Mouse (Mus musculus): ENCODE measurements around the gene Tprgl. TPM values are rescaled to one million over a fixed set of nuclear protein-coding genes. Genes with fewer than 3 reads are reported as not detected.
A peak's percentile ranks its signal among the peaks of the same experiment; 100 is the strongest.

The Tprgl gene
- polyA plus RNA-seq, 1 experiment from 2014 or later, result 151 TPM

DNA sequence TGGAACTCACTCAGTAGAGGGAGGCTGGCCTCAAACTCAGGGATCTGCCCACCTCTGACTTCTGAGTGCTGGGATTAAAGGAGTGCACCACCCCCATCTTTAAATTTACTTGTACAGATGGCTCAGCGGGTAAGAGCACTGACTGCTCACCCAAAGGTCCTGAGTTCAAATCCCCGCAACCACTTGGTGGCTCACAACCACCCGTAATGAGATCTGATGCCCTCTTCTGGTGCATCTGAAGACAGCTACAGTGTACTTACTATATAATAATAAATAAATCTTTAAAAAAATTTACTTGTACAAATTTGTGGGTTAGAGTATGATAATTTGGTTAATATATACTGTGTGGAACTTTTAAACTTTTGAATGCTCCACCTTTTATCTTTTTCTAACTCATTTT, 15.8 kb downstream of the Tprgl start:
- WGBS, result 71% methylated on average over 3 of the region's 3 CpGs

GRCm38 (mm10) chr4:154142211-154143040, 18.0 kb downstream of the Tprgl start, which contains the start of gene Wrap73:
TSS of gene Wrap73 (plus strand) at chr4:154142372.
- Histone ChIP-seq H3K4me1 (ENCODE audit: insufficient read depth) (0 out of 2 replicates have a peak, but pooled peaks cover 6% of the 10 kb centered on the region), H3K36me3 (ENCODE audit: insufficient read depth) (peaks cover 17% of the 10 kb centered on the region; the same call in 1 of the 2 replicates), H3K4me2 (peak within 1 kb of the TSS; percentile 89), H3K27me3 (ENCODE audit: insufficient read depth, low read length) (peaks cover 47% of the 10 kb centered on the region), H3K9me3 (ENCODE audit: low read depth, low read length) (no peaks in the 10 kb centered on the region), H3K4me3 (ENCODE audit: low read depth, low read length) (peak within 1 kb of the TSS; percentile 75), H3K9ac (peak within 1 kb of the TSS; percentile 79), H3K27ac (ENCODE audit: low read depth) (peak within 1 kb of the TSS; percentile 74)
- DNase-seq, result peak; percentile 95
- TF ChIP-seq CTCF (IDR thresholded peaks at IDR 0.05; ENCODE audit: low read depth), result no peak
- peak; percentile 95 for ATAC-seq (ENCODE audit: insufficient read depth)
- 2% methylated on average over 49 of the region's 49 CpGs for WGBS

More for the DNA sequence above, 15.8 kb downstream of the Tprgl start:
- H3K9me3 ChIP-seq (ENCODE audit: low read depth, low read length), result no peaks in the 10 kb centered on the region
- H3K4me3 ChIP-seq (ENCODE audit: low read depth, low read length), result no peak overlapping the region
- 0 out of 2 replicates have a peak, but pooled peaks cover 6% of the 10 kb centered on the region for H3K4me1 ChIP-seq (ENCODE audit: insufficient read depth)
- ATAC-seq (ENCODE audit: insufficient read depth) (no peak), DNase-seq (no peak)
- H3K27me3 ChIP-seq (ENCODE audit: insufficient read depth, low read length), result peaks cover 24% of the 10 kb centered on the region
- H3K4me2 ChIP-seq, result no peak overlapping the region
- no peak overlapping the region for H3K27ac ChIP-seq (ENCODE audit: low read depth)
- TF ChIP-seq CTCF (IDR thresholded peaks at IDR 0.05; ENCODE audit: low read depth), result no peak
- H3K9ac ChIP-seq, result no peak overlapping the region
- peaks cover 22% of the 10 kb centered on the region; the same call in 1 of the 2 replicates for H3K36me3 ChIP-seq (ENCODE audit: insufficient read depth)

DNA sequence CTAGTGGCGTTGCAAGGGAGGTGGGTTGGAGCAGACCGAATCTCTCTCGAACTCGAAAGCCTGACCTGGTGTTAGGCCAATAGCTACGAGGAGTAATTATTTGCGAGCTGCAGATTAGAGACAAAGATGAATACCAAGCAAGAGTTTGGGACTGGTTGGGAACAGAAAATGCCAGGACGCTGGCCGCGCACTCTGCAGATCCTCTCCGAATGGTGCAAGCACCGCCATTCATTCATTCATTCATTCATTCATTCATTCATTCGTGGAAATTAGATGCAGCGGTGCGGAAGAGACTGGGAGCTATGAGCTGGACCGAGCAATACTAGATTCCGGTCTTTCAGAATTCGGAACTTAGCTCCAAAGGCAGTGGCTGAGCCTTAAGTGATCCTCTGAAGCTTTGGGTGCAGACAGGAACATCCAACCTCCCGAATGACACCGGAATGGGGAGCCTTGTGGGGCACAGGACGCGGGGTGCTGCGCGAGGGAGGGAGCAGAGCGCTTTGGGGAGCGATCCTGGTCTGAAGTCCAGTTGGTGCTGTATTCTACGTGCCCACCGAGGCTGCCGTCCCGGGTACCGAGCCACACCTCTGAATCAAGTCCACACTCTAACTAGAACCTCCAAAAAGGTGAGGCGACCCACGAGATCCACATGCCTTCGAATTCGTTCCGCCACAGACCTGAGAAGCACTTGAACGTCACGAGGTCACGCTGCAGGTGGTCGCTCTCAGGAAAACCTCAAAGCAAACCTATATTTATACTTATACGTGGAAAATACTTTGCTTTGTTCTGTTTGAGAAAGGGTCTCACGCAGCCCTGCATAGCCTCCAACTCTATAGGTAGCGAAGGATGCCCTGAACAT, 19.2 kb downstream of the Tprgl start:
- no peak for TF ChIP-seq CTCF (IDR thresholded peaks at IDR 0.05; ENCODE audit: low read depth)
- 0 out of 2 replicates have a peak, but pooled peaks cover 6% of the 10 kb centered on the region for H3K4me1 ChIP-seq (ENCODE audit: insufficient read depth)
- no peaks in the 10 kb centered on the region for H3K9me3 ChIP-seq (ENCODE audit: low read depth, low read length)
- 2% methylated on average over 42 of the region's 42 CpGs for WGBS
- H3K4me3 ChIP-seq (ENCODE audit: low read depth, low read length), result peak overlapping the region; percentile 75
- peaks cover 6% of the 10 kb centered on the region; the same call in 1 of the 2 replicates for H3K36me3 ChIP-seq (ENCODE audit: insufficient read depth)
- ATAC-seq (ENCODE audit: insufficient read depth) (no peak), DNase-seq (no peak)
- peak overlapping the region; percentile 89 for H3K4me2 ChIP-seq
- H3K27me3 ChIP-seq (ENCODE audit: insufficient read depth, low read length), result peaks cover 52% of the 10 kb centered on the region
- H3K9ac ChIP-seq, result no peak overlapping the region
- H3K27ac ChIP-seq (ENCODE audit: low read depth), result no peak overlapping the region

DNA sequence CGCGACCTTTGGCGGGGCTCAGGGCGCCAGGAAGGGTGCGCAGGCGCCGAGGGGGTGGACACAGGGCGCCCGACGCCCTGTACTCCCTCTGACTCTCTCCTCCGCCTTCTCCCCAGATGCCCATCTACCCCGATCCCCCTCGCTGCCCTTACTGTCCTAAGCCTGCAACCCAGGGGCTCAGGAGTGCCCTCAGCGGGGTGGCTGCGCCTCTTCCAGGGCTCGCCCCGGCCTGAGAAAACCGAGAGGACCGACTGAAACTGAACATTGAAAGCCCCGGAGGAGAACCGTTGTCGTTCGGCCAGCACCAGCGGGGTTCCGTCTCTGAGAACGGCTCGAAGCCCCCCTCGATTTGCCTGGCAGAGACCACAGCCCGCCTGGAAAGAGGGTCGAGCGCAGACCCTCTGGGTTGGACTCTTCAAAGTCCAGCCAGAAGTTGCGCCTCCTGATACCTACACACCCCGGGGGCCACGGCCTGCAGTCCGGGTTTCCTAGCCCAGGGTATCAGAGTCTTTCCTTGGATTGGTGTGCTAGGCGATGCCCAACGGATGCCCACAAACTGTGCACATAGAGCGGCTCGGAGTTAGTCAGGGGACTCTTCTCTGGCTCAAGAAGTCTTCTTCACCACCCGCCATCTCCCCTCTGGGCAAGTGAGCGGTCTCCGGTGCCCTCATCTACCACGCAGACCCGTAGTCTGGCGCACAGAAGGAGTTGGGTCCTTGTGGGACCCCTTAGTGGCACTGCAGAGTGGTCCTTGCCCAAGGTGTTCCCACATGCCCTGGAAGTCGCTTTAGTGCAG, 20.1 kb downstream of the Tprgl start:
- H3K36me3 ChIP-seq (ENCODE audit: insufficient read depth), result 0 out of 2 replicates have a peak, but pooled peaks cover 4% of the 10 kb centered on the region
- ATAC-seq (ENCODE audit: insufficient read depth) (no peak), DNase-seq (no peak)
- TF ChIP-seq CTCF (IDR thresholded peaks at IDR 0.05; ENCODE audit: low read depth), result no peak
- H3K27ac ChIP-seq (ENCODE audit: low read depth), result no peak overlapping the region
- peak overlapping the region; percentile 46 for H3K9ac ChIP-seq
- H3K9me3 ChIP-seq (ENCODE audit: low read depth, low read length), result no peaks in the 10 kb centered on the region
- H3K4me3 ChIP-seq (ENCODE audit: low read depth, low read length), result peak overlapping the region; percentile 47
- peak overlapping the region; percentile 84 for H3K4me2 ChIP-seq
- 1% methylated on average over 46 of the region's 46 CpGs for WGBS
- H3K4me1 ChIP-seq (ENCODE audit: insufficient read depth), result 0 out of 2 replicates have a peak, but pooled peaks cover 6% of the 10 kb centered on the region
- peaks cover 55% of the 10 kb centered on the region for H3K27me3 ChIP-seq (ENCODE audit: insufficient read depth, low read length)

DNA sequence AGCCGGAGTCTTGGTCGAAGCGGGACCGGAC, 20.5 kb downstream of the Tprgl start, which contains the start of gene Trp73:
Gene Trp73, minus strand, starts transcription at position 27 of the 31 bp plus-strand sequence.
- H3K4me1 ChIP-seq (ENCODE audit: insufficient read depth), result 0 out of 2 replicates have a peak, but pooled peaks cover 6% of the 10 kb centered on the region
- H3K27me3 ChIP-seq (ENCODE audit: insufficient read depth, low read length), result peaks cover 56% of the 10 kb centered on the region
- no peak within 1 kb of the TSS for H3K27ac ChIP-seq (ENCODE audit: low read depth)
- H3K4me2 ChIP-seq, result peak within 1 kb of the TSS; percentile 84
- no peak for TF ChIP-seq CTCF (IDR thresholded peaks at IDR 0.05; ENCODE audit: low read depth)
- ATAC-seq (ENCODE audit: insufficient read depth) (no peak), DNase-seq (no peak)
- H3K9me3 ChIP-seq (ENCODE audit: low read depth, low read length), result no peaks in the 10 kb centered on the region
- H3K9ac ChIP-seq, result peak within 1 kb of the TSS; percentile 46
- WGBS, result 0% methylated on average over 4 of the region's 4 CpGs
- peak within 1 kb of the TSS; percentile 47 for H3K4me3 ChIP-seq (ENCODE audit: low read depth, low read length)
- 0 out of 2 replicates have a peak, but pooled peaks cover under 1% of the 10 kb centered on the region for H3K36me3 ChIP-seq (ENCODE audit: insufficient read depth)

GRCm38 (mm10) chr4:154139671-154140181, 20.7 kb downstream of the Tprgl start:
- no peak for TF ChIP-seq CTCF (IDR thresholded peaks at IDR 0.05; ENCODE audit: low read depth)
- Histone ChIP-seq H3K9me3 (ENCODE audit: low read depth, low read length) (no peaks in the 10 kb centered on the region), H3K4me2 (peak overlapping the region; percentile 84), H3K27ac (ENCODE audit: low read depth) (no peak overlapping the region), H3K27me3 (ENCODE audit: insufficient read depth, low read length) (peaks cover 56% of the 10 kb centered on the region), H3K9ac (peak overlapping the region; percentile 46), H3K4me1 (ENCODE audit: insufficient read depth) (0 out of 2 replicates have a peak, but pooled peaks cover 6% of the 10 kb centered on the region), H3K4me3 (ENCODE audit: low read depth, low read length) (peak overlapping the region; percentile 47), H3K36me3 (ENCODE audit: insufficient read depth) (no peaks in the 10 kb centered on the region)
- under 1% methylated on average over 58 of the region's 59 CpGs for WGBS
- ATAC-seq (ENCODE audit: insufficient read depth) (no peak), DNase-seq (peak; percentile 31)
